Mouse (Mus musculus): Measurements from ENCODE around the gene P2ry14.
"Not testable (repeated sequence)": the region's sequence is repeated elsewhere in the genome, so short reads cannot be mapped to it uniquely, and the experiment has no call there.

The P2ry14 gene

DNA sequence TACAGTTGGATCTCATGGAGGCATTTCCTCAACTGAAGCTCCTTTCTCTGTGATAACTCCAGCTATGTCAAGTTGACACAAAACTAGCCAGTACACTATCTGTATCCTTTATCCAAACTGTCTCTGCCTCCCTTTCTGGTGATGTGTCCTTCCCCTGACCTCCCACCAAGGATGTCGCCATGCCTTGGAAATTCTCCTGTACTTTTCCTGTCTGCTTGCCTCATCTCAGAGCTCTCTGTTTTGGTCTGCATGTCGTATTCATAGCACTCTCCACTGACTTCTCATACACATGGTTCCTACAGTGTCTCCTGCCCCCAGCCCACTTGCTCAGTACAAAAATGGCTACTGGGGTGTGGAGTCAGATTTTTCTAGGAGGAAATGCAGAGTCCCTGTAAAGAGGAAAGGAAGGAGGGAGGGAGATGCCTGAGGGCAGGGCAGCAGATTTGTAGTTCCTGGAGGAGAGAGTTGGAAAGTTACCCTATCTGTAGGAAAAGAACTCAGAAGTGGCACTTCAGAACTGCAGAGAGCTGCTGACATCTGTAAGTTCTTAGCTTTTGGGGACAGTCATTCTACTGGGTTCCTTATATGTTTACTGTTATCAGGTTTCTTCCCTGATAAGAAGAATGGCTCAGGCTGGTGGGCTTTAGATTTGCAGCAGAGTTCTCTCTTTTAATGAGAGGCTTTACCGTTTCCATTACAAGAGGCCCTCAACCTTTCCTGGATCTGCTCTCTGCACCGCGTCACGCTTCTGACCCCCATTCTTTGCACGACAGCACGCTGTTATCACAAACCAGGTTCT, 11.7 kb downstream of the P2ry14 start:
- DNase-seq (ENCODE audit: low read depth) = no peak

DNA sequence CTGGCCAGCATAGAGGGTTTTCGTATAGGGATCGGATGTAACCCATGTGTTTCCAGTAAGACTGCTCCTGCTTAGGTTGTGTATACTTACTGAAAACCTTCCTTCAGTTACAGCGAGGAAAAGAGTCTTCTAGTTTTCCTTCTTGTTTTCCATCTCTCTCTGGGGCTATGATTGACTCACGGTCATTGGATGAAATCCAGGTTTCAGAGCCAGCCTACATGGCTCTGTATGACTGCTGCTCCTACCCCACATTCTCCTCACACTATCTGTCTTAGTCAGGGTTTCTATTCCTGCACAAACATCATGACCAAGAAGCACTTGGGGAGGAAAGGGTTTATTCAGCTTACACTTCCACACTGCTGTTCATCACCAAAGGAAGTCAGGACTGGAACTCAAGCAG, 12.5 kb downstream of the P2ry14 start:
- not testable (repeated sequence) for DNase-seq (ENCODE audit: low read depth)

DNA sequence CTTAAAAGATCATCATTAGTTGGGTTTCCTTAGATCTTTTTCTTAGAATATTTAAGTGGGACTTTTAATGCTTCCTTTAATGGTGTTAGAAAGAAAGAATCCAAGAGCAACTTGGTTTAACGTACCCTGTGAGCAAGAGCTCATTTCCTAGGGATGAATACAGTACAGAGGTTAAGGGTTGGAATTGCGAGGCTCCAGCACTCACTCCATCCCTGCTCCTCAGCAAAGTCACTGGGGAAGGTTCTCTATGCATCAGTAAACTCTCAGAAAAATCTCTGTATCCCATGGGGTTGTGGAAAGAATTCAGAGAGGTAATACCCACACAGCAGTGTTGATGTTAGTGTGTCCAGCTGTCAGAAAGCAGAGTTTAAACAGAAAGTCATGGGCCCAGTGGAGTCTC, 13.3 kb downstream of the P2ry14 start:
- DNase-seq (ENCODE audit: low read depth) = no peak

DNA sequence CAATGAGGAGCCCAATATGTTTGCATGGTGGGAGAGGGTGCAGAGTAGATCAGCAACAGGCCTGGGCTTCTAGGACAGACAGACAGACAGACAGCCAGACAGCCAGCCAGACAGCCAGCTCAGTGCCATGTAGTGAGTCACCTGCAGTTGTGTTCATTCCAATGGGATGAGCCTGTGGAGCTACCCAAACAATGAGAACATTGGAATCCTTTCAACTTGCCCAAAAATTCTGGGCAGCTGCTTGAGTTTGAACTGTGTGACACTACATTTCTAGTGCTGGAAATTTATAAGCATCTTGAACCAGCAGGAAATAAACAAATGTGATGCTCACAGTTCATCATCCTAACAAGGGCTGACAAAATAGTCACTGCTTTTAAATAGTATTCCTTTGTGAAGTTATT, 13.8 kb downstream of the P2ry14 start:
- DNase-seq (ENCODE audit: low read depth) = no peak

DNA sequence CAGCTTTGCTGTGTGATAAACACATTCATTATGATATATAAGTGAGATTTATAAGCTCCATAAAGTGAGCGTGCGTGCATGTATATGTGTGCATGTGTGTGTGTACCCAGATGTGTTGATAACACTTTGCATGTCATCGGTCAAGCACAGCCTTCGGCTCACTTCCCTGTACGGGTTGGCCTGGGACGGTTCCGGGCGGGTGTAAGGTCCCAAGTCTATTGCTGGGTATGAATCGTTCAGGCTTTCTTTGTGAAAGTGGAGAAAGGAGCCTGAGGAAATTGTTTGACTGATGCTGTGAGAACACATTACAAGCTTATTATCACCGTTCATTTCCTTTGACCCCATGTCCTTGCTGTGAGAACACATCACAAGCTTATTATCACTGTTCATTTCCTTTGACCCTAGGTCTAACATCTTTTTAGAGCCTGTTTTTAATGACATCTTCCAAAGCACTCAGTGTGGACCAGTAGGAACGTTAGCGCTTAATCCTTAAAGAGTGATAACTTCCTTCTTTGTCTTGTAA, 14.4 kb downstream of the P2ry14 start:
- DNase-seq (ENCODE audit: low read depth) = no peak

DNA sequence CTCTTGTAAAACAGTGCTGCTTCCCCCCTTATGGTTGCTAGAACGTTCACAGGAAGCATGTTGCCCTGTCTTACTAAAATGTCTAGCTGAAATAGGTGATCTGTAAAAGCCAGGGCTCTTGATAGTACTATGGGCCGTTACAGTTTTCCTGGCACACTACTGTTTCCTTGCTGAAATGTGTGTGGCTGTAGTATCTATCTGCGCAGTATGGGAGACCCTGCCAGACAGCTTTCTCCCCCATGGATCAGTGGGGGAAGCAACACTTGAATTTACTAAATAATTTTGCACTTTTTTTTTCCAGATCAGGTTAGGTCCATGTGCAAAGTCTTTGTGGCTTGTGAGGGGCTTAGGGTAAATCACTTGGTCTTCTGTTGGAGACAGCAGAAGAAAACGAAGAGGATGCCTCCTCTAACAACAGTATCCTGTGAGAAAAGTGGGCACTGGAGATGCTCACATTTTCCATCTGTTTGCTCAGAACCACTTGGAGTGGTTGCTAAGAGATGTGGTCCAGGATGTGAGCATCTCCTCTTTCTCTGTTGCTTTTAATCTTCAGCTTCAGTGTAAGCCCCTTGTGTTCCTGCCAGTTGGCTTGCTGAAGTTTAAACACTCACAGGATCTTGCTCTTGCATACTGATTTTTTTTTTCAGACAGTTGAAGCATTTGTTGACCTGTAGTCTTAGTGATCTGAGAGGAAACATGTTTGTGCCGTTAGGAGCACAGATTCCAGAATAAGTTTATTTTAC, 17.3 kb downstream of the P2ry14 start:
- DNase-seq (ENCODE audit: low read depth) = no peak

DNA sequence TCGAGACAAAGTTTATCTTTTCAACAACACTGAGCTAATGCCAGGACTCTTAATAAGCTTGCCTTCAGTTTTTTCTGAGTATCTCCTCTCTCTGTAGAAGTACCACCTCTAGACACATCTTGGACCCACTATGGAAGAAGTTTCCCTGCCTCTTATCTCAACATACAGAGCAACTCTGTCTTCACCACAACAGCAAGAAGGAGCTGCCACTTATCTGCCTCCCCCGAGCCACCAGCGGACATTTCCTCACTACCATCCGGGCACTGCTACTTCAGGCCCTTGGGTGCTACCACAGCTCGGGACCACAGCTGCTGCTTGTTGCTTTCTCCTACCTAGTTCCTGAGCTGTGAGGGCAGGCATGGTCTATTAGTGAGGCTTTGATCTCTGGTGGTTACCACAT, 20.2 kb downstream of the P2ry14 start:
- no peak for DNase-seq (ENCODE audit: low read depth)

DNA sequence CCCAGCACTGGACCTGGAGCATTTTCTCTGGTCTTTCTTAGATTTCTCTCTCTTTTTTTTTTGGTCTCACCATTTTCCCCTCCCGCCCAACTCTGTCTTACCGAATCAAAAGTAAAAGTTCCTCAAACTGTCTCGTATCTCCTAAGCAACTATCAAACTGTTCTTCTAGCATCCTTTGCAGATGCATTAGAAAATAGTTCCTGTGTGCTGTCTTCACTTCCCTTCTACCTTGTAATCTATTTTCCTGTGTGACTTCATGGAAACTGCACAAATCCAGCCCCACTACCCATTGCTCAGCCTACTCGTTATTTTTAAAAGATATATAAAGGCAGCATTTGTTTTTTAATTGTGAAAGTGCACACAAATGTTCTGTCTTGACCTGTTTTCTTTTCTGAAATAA, 21.5 kb downstream of the P2ry14 start:
- DNase-seq (ENCODE audit: low read depth) = no peak

DNA sequence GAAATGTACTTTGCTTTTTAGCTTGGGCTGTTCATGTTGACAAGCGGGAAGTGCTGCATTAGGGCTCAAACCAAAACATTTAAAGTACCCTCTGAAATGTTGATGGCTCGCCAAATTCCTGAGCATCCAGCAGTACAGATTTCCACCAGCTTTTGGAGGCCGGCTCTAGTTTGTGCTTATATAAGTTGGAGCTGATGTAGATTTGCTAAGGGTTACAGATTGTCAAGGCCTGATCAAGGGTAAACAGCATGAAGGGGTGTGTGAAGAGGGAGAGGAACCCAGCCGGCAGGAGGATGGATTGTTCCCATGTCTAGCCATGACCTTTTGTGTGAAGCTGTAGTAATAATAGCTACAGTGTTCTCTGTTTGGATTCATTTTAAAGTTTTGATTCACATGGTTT, 22.3 kb downstream of the P2ry14 start:
- no peak for DNase-seq (ENCODE audit: low read depth)

DNA sequence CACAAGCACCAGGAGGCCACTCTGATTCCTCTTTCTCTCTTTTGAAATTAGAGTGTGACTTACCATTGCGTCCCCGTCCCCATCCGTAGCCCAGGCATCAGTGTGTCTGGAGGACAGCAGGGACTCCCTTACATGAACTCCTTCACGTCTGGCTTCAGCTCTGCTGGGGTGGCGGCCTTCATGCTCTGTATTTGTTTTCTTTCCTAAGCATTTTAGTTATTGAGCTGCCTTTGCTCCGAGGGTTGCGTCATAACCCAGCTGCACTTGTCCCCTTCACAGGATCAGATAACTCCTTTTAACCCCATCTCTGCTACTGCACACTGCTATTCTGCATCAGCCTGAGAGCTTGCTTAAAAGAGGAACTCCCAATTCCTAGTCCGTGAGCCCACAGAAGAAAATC, 23.0 kb downstream of the P2ry14 start:
- DNase-seq (ENCODE audit: low read depth) = no peak

DNA sequence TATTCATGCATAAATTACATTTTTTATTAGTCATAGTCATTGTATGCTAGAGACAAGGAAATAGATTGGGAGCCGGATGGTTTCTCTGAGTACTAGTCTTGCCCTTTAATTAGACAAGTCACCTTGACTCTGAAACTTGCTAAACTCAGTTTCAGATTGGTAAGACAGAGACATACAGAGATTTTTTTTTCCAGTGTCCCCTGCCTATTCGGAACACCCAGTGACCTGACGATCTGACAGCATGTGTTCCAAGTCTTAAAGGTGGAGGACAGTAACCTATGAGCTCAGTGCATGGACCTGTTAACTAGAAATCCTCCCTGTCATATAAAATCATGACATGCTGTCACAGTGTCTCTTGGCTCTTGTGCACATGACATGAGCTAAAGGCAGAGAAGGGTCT, 23.9 kb downstream of the P2ry14 start:
- DNase-seq (ENCODE audit: low read depth) = no peak

DNA sequence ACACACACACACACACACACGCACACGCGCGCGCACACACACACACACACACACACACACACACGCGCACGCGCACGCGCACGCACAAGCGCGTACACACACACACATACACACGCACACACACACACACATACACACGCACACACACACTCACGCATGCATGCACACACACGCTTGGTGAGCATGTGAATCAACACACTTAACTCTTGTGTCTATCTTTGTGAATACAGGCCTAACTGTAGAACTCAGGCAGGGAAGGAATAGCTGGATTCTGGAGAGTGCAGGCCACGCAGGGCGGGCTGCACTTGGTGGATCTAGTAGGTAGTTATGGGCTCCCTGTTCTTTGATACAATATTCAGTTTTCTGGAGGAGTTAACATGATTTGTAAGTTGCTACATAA, 24.7 kb downstream of the P2ry14 start:
- DNase-seq (ENCODE audit: low read depth) = no peak

DNA sequence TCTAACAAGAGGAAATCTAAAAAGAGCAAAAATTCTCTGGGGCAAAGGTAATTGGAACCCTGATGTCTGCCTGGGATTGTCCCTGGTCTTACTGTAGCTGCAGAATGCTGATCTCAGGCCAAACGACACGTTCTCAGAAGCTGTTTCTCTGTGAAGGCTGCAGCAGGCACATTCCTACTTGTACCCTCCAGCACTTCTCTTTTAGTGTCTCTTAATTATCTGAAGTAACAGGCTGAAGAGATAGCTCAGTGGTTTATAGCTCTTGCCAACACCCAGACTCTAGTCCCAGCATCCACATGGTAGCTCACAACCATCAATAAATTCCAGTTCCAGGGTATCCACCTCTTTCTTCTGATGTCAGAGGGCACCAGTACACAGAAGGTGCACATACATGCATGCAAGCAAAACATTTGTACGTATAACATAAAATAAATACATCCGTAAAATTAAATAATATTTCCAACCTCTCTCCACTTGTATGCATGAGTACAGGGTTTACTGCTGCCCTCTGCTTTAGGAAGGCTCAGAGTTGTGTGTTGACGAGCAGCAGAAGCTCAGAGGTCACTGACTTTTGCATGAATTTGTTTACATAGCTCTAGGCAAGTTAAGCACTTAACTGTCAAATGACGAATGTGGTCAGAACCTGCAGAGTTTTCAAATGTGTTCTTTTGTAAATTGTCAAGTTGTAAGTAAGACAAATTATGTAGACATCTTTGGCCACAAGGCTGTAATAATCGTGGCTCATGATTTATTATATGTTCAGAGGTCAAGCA, 27.4 kb downstream of the P2ry14 start:
- DNase-seq (ENCODE audit: low read depth) = no peak

DNA sequence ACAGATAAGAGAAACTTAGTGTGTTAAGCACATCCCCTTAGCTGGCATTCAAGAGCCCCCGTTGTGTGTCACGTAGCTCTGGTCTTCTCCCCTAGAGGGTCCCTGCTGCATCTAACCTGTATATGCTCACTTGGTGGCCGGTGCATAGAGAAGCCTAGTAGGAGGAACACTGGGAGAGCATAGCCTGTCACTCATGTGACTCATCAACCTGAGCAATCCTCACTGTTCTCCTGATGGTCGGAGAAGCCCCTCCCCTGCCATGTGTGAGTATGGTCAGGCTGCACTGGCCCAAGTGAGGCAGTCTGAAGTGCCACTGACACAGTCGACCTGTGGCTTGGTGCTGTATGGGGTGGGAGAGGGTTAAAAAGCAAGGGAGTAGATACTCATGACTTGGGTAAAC, 28.4 kb downstream of the P2ry14 start:
- no peak for DNase-seq (ENCODE audit: low read depth)

DNA sequence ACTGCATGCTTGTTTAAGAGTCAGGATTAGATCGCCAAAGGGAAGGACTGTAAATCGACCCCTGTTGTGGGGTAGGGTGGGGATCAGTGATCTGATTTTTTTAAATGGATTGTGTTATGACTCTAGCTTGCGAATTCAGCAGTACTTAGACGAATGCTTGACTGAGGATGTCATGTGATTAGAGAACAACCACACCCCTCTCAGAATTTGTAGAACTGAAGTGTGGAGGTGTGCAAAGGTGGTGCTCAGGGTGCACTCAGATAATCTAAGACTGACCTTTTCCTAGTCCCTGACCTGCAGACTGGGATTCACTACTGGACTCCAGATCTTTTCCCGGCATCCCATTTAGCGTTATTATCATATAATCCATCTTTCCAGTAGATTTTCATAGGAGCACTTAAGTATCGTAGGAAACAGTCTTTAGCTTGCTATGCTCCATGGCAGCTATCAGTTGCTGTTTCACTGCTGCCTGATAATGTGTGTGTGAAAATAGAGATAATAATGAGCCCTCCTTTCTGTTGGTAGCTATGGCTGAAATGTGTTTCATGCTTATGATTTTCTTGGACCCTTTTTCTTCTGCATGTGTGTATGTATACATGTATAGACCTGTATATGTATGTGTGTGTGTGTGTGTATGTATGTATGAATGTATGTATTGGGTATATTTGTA, 31.5 kb downstream of the P2ry14 start:
- no peak for DNase-seq (ENCODE audit: low read depth)

DNA sequence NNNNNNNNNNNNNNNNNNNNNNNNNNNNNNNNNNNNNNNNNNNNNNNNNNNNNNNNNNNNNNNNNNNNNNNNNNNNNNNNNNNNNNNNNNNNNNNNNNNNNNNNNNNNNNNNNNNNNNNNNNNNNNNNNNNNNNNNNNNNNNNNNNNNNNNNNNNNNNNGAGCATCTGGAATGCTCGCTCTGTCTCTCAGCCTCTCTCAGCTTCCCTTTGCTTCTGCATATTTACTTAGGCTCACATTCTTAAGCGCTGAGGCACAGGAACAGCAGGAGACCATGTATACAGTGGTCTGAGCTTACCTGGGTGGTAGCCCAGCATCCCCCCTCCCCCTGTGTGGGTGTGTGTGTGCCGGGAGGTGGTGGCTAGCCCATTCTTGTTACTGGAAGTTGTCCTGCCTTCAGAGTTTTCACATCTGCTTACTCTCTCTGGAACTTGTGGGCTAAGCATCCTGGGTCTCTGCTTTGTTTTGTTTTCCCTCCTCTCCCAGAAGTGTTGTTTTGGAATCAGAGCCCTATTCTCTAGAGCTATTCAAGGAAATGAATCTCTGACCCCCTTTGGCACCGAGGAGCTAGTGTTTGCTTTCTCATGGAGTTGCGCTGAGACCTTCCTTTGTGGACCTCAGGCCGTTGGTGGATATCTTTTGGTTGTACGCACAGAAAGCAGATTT, 32.2 kb downstream of the P2ry14 start:
- DNase-seq (ENCODE audit: low read depth) = no peak

DNA sequence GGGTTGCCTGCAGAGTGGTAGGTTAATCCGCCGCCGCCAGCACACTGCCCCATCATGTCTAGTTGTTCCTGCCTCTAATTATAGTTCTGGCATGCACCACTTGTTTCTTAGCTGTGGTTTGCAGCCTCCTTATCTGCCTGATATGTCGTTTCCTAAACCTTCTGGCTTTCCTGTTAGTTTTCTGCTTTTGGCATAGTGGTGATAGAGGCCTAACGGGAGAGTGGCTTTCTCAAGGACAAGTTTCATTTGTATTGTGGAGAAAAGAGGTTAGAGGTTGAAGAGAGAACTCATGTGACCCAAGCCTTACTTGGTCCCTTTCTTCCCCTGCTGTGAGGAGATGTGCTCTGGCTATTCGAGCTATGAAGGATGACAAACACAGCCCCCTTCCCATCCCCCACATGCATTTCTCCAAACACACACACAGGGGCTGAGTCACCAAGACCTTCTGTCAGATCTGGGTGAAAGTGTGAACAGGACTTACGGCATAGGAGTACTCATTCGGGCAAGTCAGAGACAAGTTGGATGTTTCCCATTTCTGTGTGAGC, 39.4 kb downstream of the P2ry14 start:
- peak; percentile 66 for DNase-seq (ENCODE audit: low read depth)

DNA sequence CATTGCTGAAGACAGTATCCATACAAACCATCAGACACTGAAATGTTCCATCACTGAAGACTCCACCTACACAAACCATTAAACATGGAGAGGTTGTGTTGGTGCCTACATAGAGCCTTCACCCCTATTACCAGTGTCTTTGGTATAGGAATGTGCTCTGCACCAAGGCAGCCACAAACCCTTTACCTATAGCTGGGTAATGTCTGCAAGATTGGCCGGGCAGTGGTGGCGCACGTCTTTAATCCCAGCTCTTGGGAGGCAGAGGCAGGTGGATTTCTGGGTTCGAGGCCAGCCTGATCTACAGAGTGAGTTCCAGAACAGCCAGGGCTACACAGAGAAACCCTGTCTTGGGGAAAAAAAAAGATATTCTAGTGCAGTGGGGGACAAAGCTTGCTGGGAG, 40.1 kb downstream of the P2ry14 start:
- not testable (repeated sequence) for DNase-seq (ENCODE audit: low read depth)

DNA sequence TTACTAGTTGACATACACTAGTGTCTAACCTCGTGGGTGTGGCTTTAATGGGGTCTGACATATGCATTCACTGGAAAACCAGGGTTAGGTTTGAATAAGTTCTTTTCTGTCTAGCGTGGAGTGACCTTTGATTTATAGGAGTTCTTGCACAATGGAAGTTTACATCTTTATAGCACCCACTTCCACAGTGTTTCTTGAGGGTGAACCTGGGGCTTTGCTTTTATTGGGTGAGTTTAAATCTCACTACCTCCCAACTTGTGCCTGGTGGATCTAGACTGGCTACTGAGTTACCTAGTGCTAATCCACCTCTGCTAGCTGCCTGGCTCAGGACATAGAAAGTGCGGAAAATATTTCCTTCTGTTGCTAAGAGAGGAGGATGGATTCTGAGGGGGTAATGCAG, 41.5 kb downstream of the P2ry14 start:
- no peak for DNase-seq (ENCODE audit: low read depth)

DNA sequence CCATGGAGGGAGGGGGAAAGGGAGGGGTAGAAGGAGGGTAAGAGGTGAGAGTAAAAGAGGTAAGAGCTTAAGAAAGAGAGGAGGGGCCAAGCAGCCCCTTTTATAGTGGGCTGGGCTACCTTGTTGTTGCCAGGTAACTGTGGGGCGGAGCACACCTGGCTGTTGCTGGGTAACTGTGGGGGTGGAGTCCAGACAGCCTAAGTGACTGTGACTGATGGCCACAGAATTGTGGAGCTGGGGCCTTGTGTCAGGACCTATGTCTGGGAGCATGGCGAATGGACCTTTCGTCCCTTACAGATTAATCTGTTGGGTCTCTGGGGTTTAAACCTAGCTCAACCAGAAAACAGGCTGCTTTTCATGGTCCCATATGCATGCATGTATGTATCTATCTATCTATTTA, 43.6 kb downstream of the P2ry14 start:
- not testable (repeated sequence) for DNase-seq (ENCODE audit: low read depth)

DNA sequence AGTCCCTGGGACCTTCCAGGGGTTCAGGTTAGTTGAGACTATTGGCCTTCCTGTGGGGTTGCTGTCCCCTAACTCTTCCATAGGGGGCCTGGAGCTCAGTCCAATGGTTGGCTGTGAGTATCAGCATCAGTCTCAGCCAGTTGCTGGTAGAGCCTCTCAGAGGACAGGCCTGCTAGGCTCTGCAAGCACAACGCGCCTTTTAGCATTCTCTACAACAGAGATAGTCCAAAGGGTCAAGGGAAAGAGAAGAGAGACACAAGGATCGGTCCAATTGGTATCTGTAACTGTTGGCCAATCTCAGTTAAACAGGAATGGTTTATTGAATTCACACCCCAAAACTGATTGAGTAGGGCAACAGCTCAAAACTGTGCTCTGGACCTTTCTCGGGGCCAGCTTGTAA, 46.0 kb downstream of the P2ry14 start:
- no peak for DNase-seq (ENCODE audit: low read depth)

Data from c-Kit-positive CD71-negative TER-119-negative erythroid progenitor cells, embryonic 14.5 days (primary cell).